Comparison of ENCODE assay signal across 16 mouse cellular contexts in genomic region chr1:164815330-164815729, GRCm38 (mm10). TPM values are rescaled to one million over a fixed set of nuclear protein-coding genes. Genes with fewer than 3 reads are reported as not detected.
DNase-seq lines count a peak whose midpoint lies in the region; TF ChIP-seq lines count a peak whose summit lies in the region.
"Had no signal": no experiment of that assay in that cellular context is flagged by ENCODE, and none has a peak within 500 bp of the region (broad histone marks: within the 10 kb centered on the region; RNA-seq: fewer than 3 reads in every experiment).

No protein-coding gene starts in this region.

- no peaks in the 10 kb centered on the region for H3K27me3 ChIP-seq in spleen, adult 2 months (ENCODE audit: control insufficient read depth, insufficient read depth, low read length)
- H3K27me3 ChIP-seq in cerebellum, adult 2 months (ENCODE audit: control insufficient read depth, insufficient read depth, low read length) = no peaks in the 10 kb centered on the region
- H3K27me3 ChIP-seq: embryonic facial prominence, embryonic 12.5 days; kidney, embryonic 15.5 days; neural tube, embryonic 15.5 days had no signal

- 9% methylated on average over 5 of the region's 5 CpGs for WGBS in spleen, adult 2 months
- 68% methylated on average over 5 of the region's 5 CpGs for WGBS in cerebellum, adult 2 months

- H3K4me3 ChIP-seq in spleen, adult 2 months (ENCODE audit: extremely low read depth, insufficient read depth, insufficient read length) = no peak overlapping the region
- H3K4me3 ChIP-seq in brown adipose tissue, adult 24 weeks (ENCODE audit: insufficient read depth, low read depth, low read length) = no peak overlapping the region
- no peak overlapping the region for H3K4me3 ChIP-seq in cerebellum, adult 2 months (replicated peaks; ENCODE audit: insufficient read depth, low read depth, low read length)
- H3K4me3 ChIP-seq: embryonic facial prominence, embryonic 12.5 days; kidney, embryonic 15.5 days; neural tube, embryonic 15.5 days had no signal

- peak overlapping the region; percentile 5; the same call in 1 of the 2 replicates for H3K27ac ChIP-seq in spleen, adult 2 months (ENCODE audit: insufficient read depth, low read length)
- H3K27ac ChIP-seq in brown adipose tissue, adult 24 weeks (replicated peaks; ENCODE audit: low read depth, low read length) = peak overlapping the region; percentile 43
- no peak overlapping the region for H3K27ac ChIP-seq in cerebellum, adult 2 months (ENCODE audit: insufficient read depth, low read length)
- H3K27ac ChIP-seq: embryonic facial prominence, embryonic 12.5 days; kidney, embryonic 15.5 days; liver, embryonic 14.5 days; macrophage had no signal

- no peak for TF ChIP-seq CTCF in spleen, adult 2 months (IDR thresholded peaks at IDR 0.05; ENCODE audit: extremely low read depth, insufficient read depth, insufficient read length, insufficient replicate concordance)
- TF ChIP-seq CTCF in cerebellum, adult 2 months (IDR thresholded peaks at IDR 0.05; ENCODE audit: borderline replicate concordance, insufficient read depth, low read depth, low read length) = no peak

- H3K4me1 ChIP-seq in spleen, adult 2 months (ENCODE audit: control insufficient read depth, insufficient read depth, insufficient read length) = peaks cover 8% of the 10 kb centered on the region; the same call in 1 of the 2 replicates
- H3K4me1 ChIP-seq in brown adipose tissue, adult 24 weeks (ENCODE audit: control insufficient read depth, insufficient read depth, insufficient read length, low read length) = peaks cover 8% of the 10 kb centered on the region
- H3K4me1 ChIP-seq in cerebellum, adult 2 months (ENCODE audit: control insufficient read depth, insufficient read depth, low read length) = peaks cover 16% of the 10 kb centered on the region
- H3K4me1 ChIP-seq: embryonic facial prominence, embryonic 12.5 days; kidney, embryonic 15.5 days had no signal

- TF ChIP-seq POLR2A in spleen, adult 2 months (IDR thresholded peaks at IDR 0.05; ENCODE audit: low read depth, low read length) = no peak
- no peak for TF ChIP-seq POLR2A in cerebellum, adult 2 months (IDR thresholded peaks at IDR 0.05; ENCODE audit: borderline replicate concordance, insufficient read depth, low read length)

- no peaks in the 10 kb centered on the region for H3K36me3 ChIP-seq in spleen, adult 2 months (ENCODE audit: control insufficient read depth, insufficient read depth, low read length)
- H3K36me3 ChIP-seq: embryonic facial prominence, embryonic 12.5 days; kidney, embryonic 15.5 days; neural tube, embryonic 15.5 days had no signal

- DNase-seq in spleen, adult 2 months (ENCODE audit: low read depth in 1 of 2, low spot score in 2 of 2) = peak; percentile 12 to 33
- DNase-seq in spleen, postnatal 14 days (ENCODE audit: low spot score in 2 of 2) = no peak
- DNase-seq in natural killer cell, adult 2 months (ENCODE audit: low spot score in 2 of 2) = peak; percentile 41 to 45
- no peak for DNase-seq in kidney, postnatal 25 days
- DNase-seq in frontal cortex, adult 2 months (ENCODE audit: extremely low spot score in 1 of 2, low spot score in 1 of 2) = no peak
- no peak for DNase-seq in lung, postnatal 36 days
- DNase-seq in cerebellum, adult 2 months = no peak
- DNase-seq: adrenal gland, postnatal 10 days; cerebellum, postnatal 36 days; left cerebral cortex, postnatal 4 days had no signal

RNA-seq across cellular contexts. Expression of gene Dpt, which starts 18.9 kb away (rescaled TPM):
- 6.0 and 10.5 TPM in 2 replicates for polyA plus RNA-seq in spleen, adult 2 months (2012; rRNA removed)
- polyA plus RNA-seq in brown adipose tissue, adult 24 weeks (2012; ENCODE audit: insufficient read depth, insufficient read length, missing spikeins) = 153 and 231 TPM in 2 replicates
- polyA plus RNA-seq in frontal cortex, adult 2 months (2012; rRNA removed) = 0.30 and 0.36 TPM in 2 replicates
- polyA plus RNA-seq in cerebellum, adult 2 months (2012; rRNA removed) = 0.06 and 0.10 TPM in 2 replicates
- polyA plus RNA-seq: macrophage had no signal

Comparison
In these comparisons a context has a peak if more than half of its experiments do, and no peak if none do; other contexts are left out.
1. DNase-seq: peak in spleen, adult 2 months (2 of 2) and natural killer cell, adult 2 months (2 of 2); none in spleen, postnatal 14 days (0 of 2), kidney, postnatal 25 days (0 of 2), frontal cortex, adult 2 months (0 of 2), lung, postnatal 36 days (single experiment) and cerebellum, adult 2 months (0 of 2).
2. RNA of gene Dpt, which starts 18.9 kb away (polyA plus RNA-seq): 153 to 231 TPM in brown adipose tissue, adult 24 weeks; 6.0 to 10.5 TPM in spleen, adult 2 months, 0.30 to 0.36 TPM in frontal cortex, adult 2 months and 0.06 to 0.10 TPM in cerebellum, adult 2 months; every median in the first group is over 10 times any median in the second.